Mouse (Mus musculus) CD4-positive helper T cell, adult 2 months (primary cell): ENCODE results near the gene Dctpp1.

Source experiments
- DNase-seq: peaks from one replicate; pipeline ENCODE4 v3.0.0-alpha.2; 2012; ENCODE audit warnings: low read depth, missing footprints, low spot score

Gene Dctpp1

GRCm38 (mm10) chr7:127211014-127211745 is 49.3 kb downstream of the Dctpp1 start:
- DNase-seq: no peak

GRCm38 (mm10) chr7:127210266-127210665 is 50.2 kb downstream of the Dctpp1 start:
- DNase-seq: no peak

GRCm38 (mm10) chr7:127209851-127210250 is 50.7 kb downstream of the Dctpp1 start:
- no peak for DNase-seq

GRCm38 (mm10) chr7:127208553-127209438 is 51.7 kb downstream of the Dctpp1 start, which contains the start of gene Mylpf:
TSS of gene Mylpf (plus strand) at chr7:127208890.
- DNase-seq: peak; percentile 99

- no peak for DNase-seq
These were observed 52.3 kb downstream of the Dctpp1 start, which contains the start of gene Tbc1d10b for GRCm38 (mm10) chr7:127208295-127208552. TSS of gene Tbc1d10b (minus strand) at chr7:127208468.

GRCm38 (mm10) chr7:127207374-127208294 is 52.9 kb downstream of the Dctpp1 start:
- DNase-seq: no peak
